Mouse (Mus musculus) small intestine, adult 2 months (tissue): Measurements from ENCODE around the gene Rbfox1.

Experiments
- CTCF ChIP-seq: fragments of 200-500 bp; IDR thresholded peaks from 2 replicates; pipeline ENCODE4 v1.5.1; 2012; ENCODE audit warnings: low read depth, mild to moderate bottlenecking, control low read depth, inconsistent platforms, low read length, moderate library complexity, mixed read lengths; ENCODE audit not compliant: insufficient replicate concordance, insufficient read length; ENCODE audit errors: extremely low read depth
- POLR2A ChIP-seq: fragments of 200-500 bp; IDR thresholded peaks from 2 replicates; pipeline ENCODE4 v1.6.1; 2012; ENCODE audit warnings: low read depth, mild to moderate bottlenecking, control low read depth, inconsistent platforms, low read length, moderate library complexity

- TF ChIP-seq CTCF = no peak
- TF ChIP-seq POLR2A = no peak
Measured at GRCm38 (mm10) chr16:7051991-7052390, 1166.8 kb downstream of the Rbfox1 start.
